Mouse (Mus musculus) ES-Bruce4 (cell line): ENCODE data around the gene Msh2. TPM values are rescaled to one million over a fixed set of nuclear protein-coding genes. Genes with fewer than 3 reads are reported as not detected.
A peak's percentile ranks its signal among the peaks of the same experiment; 100 is the strongest.

ENCODE experiments used
- H3K27ac ChIP-seq: 2 replicates; pipeline ENCODE4 v1.5.1; 2012; ENCODE audit warnings: low read length, inconsistent platforms; ENCODE audit not compliant: insufficient read depth
- H3K27me3 ChIP-seq: 2 replicates; pipeline ENCODE4 v1.6.1; 2012; ENCODE audit warnings: mild to moderate bottlenecking, low read length, inconsistent platforms; ENCODE audit not compliant: control insufficient read depth, poor library complexity, insufficient read depth, severe bottlenecking
- H3K36me3 ChIP-seq: 2 replicates; pipeline ENCODE4 v1.6.1; 2012; ENCODE audit warnings: inconsistent platforms, mild to moderate bottlenecking, low read length, moderate library complexity; ENCODE audit not compliant: control insufficient read depth, poor library complexity, insufficient read depth, severe bottlenecking
- H3K4me1 ChIP-seq: one replicate; pipeline ENCODE4 v1.8.1; 2011; ENCODE audit warnings: low read length; ENCODE audit not compliant: control insufficient read depth, insufficient read depth
- H3K4me3 ChIP-seq: 2 replicates; pipeline ENCODE4 v1.5.1; 2011; ENCODE audit warnings: low read depth, mild to moderate bottlenecking, low read length
- H3K9ac ChIP-seq: 2 replicates; pipeline ENCODE4 v1.6.1; 2012; ENCODE audit warnings: low read depth, mild to moderate bottlenecking, inconsistent platforms; ENCODE audit not compliant: poor library complexity, severe bottlenecking
- H3K9me3 ChIP-seq: replicated peaks from 2 replicates; pipeline ENCODE4 v1.6.1; 2012; ENCODE audit warnings: mild to moderate bottlenecking, low read length, inconsistent platforms; ENCODE audit not compliant: control insufficient read depth, poor library complexity, insufficient read depth, severe bottlenecking
- CTCF ChIP-seq: IDR thresholded peaks from one replicate; pipeline ENCODE4 v1.8.1; 2011; ENCODE audit warnings: low read depth, low read length
- EP300 ChIP-seq: IDR thresholded peaks from 2 replicates; pipeline ENCODE4 v1.6.1; 2011; ENCODE audit warnings: low read depth, low read length; ENCODE audit not compliant: insufficient read depth
- POLR2A ChIP-seq: IDR thresholded peaks from one replicate; pipeline ENCODE4 v1.8.1; 2011; ENCODE audit warnings: low read length; ENCODE audit not compliant: insufficient read depth
- polyA plus RNA-seq: library from polyadenylated mRNA; stranded (reverse); fragments of >200 nt; gene quantifications from 2 replicates; pipeline ENCODE4 v1.2.4, GENCODE M21; 2011; ENCODE audit warnings: low read depth; ENCODE audit not compliant: missing spikeins, insufficient read depth, insufficient read length

Gene Msh2
- polyA plus RNA-seq, 1 experiment = 405 TPM

DNA sequence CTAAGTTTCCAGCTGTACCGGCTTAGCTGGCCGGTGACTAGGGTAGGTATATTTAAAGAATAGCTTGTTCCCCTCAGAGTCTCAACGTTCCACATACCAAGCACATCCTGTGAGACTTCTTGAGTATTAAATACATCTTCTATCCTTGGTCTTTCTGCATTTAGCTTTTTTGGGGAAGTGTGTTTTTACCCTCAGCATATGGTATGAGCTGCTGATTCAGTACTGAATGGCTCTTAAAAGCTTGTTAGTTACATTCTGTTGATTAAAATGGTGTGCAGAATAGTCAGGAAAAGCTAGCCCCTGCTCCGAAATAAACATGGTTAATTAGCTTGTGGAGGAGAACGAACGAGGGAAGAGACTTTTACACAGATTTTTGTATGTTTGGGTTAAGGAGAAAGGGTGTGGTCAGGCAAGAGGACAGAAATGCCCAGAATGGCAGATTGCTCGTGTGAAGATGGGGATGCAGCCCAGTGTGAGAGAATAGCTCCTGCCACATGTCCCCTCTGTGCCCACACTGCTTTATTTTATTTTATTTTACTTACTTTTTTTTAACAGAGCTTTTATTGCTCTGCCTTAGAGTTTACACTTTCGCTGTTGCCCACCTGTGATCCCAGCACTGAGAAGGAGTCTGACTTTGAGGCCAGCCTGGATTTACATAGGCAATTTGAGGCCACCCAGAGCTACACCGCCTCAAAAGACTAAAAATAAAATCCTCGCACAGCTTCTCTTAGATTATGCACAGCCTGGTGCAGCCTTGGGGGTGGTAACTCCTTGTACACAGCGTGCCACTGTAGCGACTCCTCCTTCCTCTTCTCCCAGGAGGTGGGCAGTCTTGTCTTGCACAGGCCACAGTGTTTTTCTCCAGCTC is 54.6 kb downstream of the Msh2 start:
- Histone ChIP-seq H3K27me3 (no peaks in the 10 kb centered on the region), H3K36me3 (peaks cover 32% of the 10 kb centered on the region), H3K4me3 (no peak overlapping the region), H3K9me3 (no peaks in the 10 kb centered on the region), H3K9ac (no peak overlapping the region), H3K27ac (no peak overlapping the region), H3K4me1 (no peaks in the 10 kb centered on the region)
- no peak for TF ChIP-seq CTCF
- no peak for TF ChIP-seq POLR2A
- no peak for TF ChIP-seq EP300

DNA sequence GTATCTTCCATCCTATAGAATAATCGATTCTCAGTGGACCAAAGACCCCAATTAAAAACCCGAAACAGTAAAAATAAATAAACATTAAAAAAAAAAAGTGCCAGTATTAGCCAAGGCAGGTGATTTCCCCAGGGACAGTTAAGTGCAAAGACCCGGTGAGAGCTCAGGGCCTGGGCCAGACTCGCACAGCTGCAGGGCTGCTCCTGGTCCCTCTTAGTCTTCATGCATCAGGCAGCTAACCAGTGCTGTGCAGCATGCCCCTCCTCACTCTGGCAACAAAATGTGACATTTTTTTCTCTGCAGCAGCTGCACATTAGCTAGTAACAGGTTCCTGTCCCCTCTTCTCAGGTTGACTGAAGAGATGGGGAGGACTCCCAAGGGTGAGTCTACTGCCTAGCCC is 59.8 kb downstream of the Msh2 start:
- Histone ChIP-seq H3K27ac (no peak overlapping the region), H3K4me3 (no peak overlapping the region), H3K36me3 (no peaks in the 10 kb centered on the region), H3K27me3 (no peaks in the 10 kb centered on the region), H3K9ac (no peak overlapping the region), H3K9me3 (peaks cover 5% of the 10 kb centered on the region), H3K4me1 (no peaks in the 10 kb centered on the region)
- TF ChIP-seq CTCF (no peak), POLR2A (no peak), EP300 (no peak)

DNA sequence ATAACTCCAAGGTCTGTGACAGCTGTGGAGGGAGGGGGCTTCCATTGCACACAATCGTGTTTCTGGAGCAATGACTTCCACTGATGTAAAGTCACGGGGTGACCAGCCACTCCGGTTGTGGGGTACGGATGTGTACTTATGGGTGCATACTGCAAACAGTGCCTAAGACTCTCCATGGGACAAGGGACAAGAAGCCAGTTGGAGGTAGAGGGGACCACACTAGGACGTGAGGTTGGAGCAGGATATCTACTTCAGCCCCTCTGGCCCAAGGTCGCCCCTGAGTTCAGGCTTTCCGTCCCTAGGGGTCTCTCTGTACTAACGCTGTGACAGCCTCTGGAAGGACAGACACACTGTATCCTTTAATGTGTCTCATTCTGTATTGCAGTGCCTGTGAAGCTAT is 62.3 kb downstream of the Msh2 start:
- Histone ChIP-seq H3K4me3 (no peak overlapping the region), H3K36me3 (no peaks in the 10 kb centered on the region), H3K4me1 (no peaks in the 10 kb centered on the region), H3K27ac (no peak overlapping the region), H3K9me3 (peaks cover 6% of the 10 kb centered on the region), H3K27me3 (no peaks in the 10 kb centered on the region), H3K9ac (no peak overlapping the region)
- TF ChIP-seq EP300 (no peak), POLR2A (no peak), CTCF (no peak)

DNA sequence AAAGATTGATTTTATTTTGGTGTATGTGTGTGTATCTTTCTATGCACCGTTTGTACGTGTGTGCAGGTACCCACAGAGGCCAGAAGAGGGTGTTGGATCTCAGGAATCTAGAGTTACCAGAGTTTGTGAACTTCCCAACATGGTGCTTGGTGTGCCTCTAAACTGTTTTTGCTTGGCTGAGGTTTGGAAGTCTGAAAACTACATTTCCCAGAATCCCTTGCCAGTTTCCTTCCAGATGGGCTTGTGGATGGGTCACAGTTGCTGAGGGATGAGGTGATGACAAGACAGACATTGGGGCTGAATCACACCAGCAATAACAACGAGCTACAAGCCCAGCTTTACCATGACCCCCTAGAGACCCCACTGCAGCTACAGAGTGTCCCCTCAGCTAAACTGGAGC is 65.0 kb downstream of the Msh2 start:
- TF ChIP-seq POLR2A (no peak), CTCF (no peak), EP300 (no peak)
- no peak overlapping the region for H3K27ac ChIP-seq
- H3K4me1 ChIP-seq = no peaks in the 10 kb centered on the region
- H3K4me3 ChIP-seq = no peak overlapping the region
- peaks cover 6% of the 10 kb centered on the region for H3K9me3 ChIP-seq
- H3K27me3 ChIP-seq = no peaks in the 10 kb centered on the region
- H3K9ac ChIP-seq = no peak overlapping the region
- H3K36me3 ChIP-seq = no peaks in the 10 kb centered on the region

DNA sequence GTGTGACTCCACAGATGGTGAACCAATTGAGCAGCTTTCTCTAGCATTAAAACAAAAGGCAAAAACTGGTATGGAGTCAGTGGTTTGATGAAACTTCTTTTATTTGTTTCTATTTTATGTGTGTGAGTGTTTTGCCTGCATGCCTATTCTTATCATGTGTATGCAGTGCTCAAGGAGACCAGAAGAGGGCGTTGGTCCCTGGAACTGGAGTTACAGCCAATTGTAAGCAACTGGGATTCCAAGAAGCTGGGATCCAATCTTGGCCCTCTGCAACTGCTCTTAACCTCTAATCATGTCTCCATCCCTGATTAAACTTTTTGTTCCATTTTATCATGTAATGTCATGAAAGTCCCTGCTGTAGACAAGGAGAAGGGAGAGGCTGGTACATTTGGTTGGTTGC is 67.7 kb downstream of the Msh2 start:
- no peak overlapping the region for H3K9ac ChIP-seq
- TF ChIP-seq EP300 (no peak), POLR2A (no peak), CTCF (peak; percentile 13)
- no peaks in the 10 kb centered on the region for H3K4me1 ChIP-seq
- no peaks in the 10 kb centered on the region for H3K27me3 ChIP-seq
- H3K36me3 ChIP-seq = no peaks in the 10 kb centered on the region
- peaks cover 6% of the 10 kb centered on the region for H3K9me3 ChIP-seq
- no peak overlapping the region for H3K4me3 ChIP-seq
- H3K27ac ChIP-seq = no peak overlapping the region

DNA sequence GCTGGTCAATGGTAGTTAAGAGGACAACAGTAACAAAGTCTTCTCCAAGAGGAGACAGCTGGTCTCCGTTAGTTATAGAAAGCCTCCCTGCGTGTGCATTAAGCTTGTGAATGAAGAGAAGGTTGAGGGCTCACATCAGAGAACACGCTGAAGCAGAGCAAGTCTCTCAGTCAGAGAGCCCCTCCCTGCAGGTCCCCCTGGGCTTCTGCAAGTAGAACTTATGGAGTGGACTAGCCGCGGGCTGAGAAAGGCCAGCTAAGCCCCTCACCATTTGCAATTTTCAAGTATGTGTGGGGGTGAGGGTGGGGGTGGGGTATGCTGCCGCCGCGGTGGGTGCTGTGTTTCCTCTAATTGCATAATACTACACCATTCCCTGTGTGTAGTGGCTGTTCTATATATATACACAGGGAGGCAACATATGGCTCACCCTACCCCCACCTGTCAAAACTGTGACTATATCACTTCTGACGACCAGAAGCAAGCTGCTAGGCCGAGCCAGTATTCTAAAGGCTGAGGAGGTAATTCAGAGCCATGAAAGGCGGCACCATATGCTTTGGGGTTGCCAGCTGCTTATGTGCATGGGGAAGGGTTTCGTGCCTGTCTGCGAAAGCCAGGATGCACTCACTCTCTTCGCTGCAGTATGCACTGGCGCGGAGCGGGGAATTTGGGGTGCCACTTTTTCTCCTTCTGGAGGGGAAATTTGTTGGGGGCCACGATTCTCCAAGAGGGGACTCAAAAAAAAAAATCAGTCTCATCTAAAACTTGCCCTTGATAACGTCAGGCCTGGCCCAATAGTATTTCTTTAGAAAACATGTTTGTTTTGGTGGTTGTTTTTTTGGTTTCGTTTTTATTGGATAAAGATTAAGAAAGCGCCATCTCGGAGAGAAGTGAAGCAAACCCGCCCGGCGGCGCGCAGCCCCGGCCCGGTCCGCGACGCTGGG is 73.1 kb downstream of the Msh2 start:
- no peaks in the 10 kb centered on the region for H3K27me3 ChIP-seq
- no peak overlapping the region for H3K27ac ChIP-seq
- H3K9ac ChIP-seq = peak overlapping the region; percentile 11
- H3K9me3 ChIP-seq = peaks cover 13% of the 10 kb centered on the region
- TF ChIP-seq POLR2A (no peak), CTCF (no peak), EP300 (no peak)
- H3K36me3 ChIP-seq = no peaks in the 10 kb centered on the region
- no peaks in the 10 kb centered on the region for H3K4me1 ChIP-seq
- peak overlapping the region; percentile 40 for H3K4me3 ChIP-seq
